Mouse (Mus musculus) gastrocnemius, postnatal 14 days (tissue): Measurements from ENCODE around the gene Ezr. TPM values are rescaled to one million over a fixed set of nuclear protein-coding genes. Genes with fewer than 3 reads are reported as not detected.
"Not testable (repeated sequence)": the region's sequence is repeated elsewhere in the genome, so short reads cannot be mapped to it uniquely, and the experiment has no call there.

Source experiments
- DNase-seq: peaks from one replicate; pipeline ENCODE4 v3.0.0; 2021; ENCODE audit warnings: mixed read lengths
- intact Hi-C: fragments of 180-260 bp; cut with DNase I; formaldehyde crosslinking; loops from one replicate; pipeline ENCODE4 v1.15.1; 2025; ENCODE audit warnings: low total_unique reads
- total RNA-seq, 2 experiments: library from RNA; stranded (reverse); gene quantifications; 2 replicates each; pipeline ENCODE4 v1.2.3; 2021

The Ezr gene
- total RNA-seq, 2 experiments from 2014 or later: 10.3 to 16.5 TPM

DNA sequence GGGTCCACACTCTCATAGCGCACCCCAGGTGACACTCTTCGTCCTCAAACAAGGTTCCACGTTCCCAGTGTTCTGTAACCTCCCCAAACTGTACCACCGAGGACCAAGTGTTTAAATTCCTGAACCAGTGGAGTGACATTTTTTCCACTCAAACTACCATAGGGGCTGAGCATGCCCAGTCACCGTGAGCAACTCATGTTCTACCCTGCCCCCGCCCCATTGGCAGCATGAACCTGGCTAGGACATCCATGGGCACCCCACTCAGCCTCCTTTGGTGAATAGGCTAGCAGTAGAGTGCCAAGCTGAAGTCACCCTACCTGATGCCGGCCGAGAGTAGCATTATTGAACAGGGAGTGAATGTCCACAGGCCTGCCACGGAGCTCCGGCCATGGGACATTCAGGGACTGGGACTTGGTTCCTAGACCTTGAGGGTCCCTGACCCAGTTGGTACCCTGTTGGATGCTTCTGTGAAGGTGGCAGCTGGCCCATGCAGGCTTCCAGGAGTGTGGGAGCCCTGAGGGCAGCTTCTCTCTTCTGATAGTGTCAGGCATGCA is 49.2 kb downstream of the Ezr start:
- DNase-seq: no peak
- intact Hi-C loops: no loop called here

- intact Hi-C loops: no loop called here
- no peak for DNase-seq
Measured at GRCm38 (mm10) chr17:6732665-6733064, 49.9 kb downstream of the Ezr start.

- intact Hi-C loops: no loop called here
- no peak for DNase-seq
Measured at GRCm38 (mm10) chr17:6731634-6732033, 51.0 kb downstream of the Ezr start.

- DNase-seq: no peak
Measured at GRCm38 (mm10) chr17:6731132-6731531, 51.5 kb downstream of the Ezr start.

DNA sequence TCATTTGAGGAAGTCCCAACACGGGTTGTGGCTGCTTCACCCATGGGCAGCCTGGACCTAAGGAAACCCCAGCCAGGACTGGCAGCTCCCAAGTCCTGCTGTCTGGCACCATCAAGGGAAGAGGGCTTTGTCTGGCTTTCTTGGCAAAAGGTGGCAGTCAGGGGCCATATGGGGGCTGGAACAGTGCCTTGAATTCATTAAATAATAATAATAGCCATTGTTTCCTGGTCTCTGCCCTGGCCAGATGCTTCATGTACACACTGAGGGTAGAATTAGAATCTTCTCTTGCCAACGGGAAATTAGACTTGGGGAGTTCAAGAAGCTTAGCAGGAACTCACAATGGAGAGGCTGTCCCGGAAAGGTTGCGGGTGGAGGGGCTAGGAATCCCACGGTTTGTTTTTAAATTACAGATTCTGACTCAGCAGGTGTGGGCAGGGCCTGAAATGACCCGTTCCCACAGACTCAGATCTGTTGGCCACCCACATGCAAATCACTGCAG is 53.3 kb downstream of the Ezr start:
- DNase-seq: no peak
- intact Hi-C loops: no loop called here

More at GRCm38 (mm10) chr17:6731132-6731531, 51.5 kb downstream of the Ezr start:
- intact Hi-C loops: no loop called here

DNA sequence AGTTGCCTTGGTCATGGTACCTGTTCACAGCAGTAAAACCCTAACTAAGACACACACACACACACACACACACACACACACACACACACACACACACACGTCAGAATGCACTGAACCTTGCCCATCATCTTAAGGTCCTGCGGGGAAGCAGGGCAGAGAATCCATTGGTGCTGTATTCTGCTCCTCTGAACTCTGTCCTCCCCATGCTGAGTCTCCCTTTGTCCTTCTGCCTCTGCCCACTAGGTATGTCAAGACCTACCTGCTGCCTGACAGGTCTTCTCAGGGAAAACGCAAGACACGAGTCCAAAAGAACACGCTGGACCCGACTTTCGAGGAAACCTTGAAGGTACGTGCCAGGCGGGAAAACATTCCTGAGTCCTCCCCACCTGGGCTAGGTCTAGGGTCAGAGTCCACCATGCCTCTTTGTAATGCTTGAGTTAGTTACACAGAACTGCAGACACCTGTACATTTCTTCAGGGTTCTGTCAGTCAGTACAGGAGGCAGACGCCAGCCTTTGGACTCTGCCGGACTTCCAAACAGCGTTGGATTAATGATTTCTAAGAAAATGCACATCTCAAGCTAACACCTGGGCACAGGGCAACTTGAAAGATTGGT is 54.5 kb downstream of the Ezr start:
- no peak for DNase-seq
- intact Hi-C loops: no loop called here

DNA sequence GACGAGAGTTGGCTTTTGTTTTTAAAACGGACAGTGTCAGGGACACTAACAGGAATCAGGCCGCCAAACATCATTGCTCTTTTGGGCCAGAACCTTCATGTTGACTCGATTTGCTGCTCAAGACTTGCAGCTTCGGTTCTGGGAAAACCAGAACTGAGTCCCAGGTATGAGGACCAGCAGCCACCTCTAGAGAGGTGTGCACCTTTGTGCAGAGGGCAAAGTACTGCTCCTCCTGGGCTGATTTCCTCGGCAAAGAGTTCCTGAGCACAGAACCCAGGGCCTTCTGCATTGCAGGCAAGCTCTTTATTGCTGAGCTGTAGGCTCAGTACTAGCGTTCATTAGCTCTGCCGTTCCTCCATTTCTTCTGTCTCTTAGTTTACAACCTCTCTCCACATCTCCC is 68.6 kb downstream of the Ezr start:
- intact Hi-C loops, DNase-seq: not testable (repeated sequence)

GRCm38 (mm10) chr17:6713483-6713882 is 69.1 kb downstream of the Ezr start:
- DNase-seq, intact Hi-C loops: not testable (repeated sequence)

DNA sequence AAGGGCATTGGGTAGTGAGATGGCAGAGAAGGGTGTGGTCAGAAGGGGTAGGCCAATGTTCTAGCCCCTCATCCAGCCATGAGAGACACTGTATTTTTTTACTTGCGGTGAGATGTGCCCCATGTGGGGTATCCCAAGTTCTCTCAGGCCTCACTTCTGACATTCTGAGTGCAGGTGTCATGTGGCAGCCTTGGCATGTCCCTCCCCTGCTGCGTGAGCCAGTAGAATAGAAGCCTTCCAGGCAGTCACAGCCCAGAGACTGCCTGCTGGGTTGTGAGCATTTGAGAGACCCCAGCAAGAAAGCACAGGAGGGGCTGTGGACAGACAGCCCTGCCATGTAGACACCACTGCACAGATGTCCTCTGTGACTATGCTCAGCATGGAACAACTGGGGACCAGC is 74.4 kb downstream of the Ezr start:
- DNase-seq, intact Hi-C loops: not testable (repeated sequence)

GRCm38 (mm10) chr17:6707422-6707821 is 75.2 kb downstream of the Ezr start:
- intact Hi-C loops, DNase-seq: not testable (repeated sequence)

DNA sequence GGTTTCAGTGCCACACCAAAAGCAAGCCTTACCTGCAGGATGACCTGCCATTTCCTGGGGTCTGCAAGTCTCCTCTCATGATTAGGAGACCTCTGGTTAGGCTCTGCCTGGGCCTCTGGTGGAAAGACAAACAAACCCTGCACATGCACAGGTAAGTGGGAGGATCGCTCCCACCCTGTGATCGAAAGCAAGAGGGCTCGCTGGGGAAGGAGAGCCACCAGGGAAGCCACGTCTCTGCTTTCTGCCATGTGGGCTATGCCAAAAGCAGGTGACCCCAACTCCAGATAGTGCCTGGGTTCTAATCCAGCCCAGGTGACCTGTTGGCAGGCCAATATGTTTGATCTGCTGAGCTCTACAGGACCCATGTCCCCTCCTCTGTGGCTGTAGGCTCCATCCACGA is 76.1 kb downstream of the Ezr start:
- intact Hi-C loops: not testable (repeated sequence)

GRCm38 (mm10) chr17:6703381-6704270 is 79.0 kb downstream of the Ezr start:
- intact Hi-C loops, DNase-seq: not testable (repeated sequence)

More for the DNA sequence above, 76.1 kb downstream of the Ezr start:
- not testable (repeated sequence) for DNase-seq

DNA sequence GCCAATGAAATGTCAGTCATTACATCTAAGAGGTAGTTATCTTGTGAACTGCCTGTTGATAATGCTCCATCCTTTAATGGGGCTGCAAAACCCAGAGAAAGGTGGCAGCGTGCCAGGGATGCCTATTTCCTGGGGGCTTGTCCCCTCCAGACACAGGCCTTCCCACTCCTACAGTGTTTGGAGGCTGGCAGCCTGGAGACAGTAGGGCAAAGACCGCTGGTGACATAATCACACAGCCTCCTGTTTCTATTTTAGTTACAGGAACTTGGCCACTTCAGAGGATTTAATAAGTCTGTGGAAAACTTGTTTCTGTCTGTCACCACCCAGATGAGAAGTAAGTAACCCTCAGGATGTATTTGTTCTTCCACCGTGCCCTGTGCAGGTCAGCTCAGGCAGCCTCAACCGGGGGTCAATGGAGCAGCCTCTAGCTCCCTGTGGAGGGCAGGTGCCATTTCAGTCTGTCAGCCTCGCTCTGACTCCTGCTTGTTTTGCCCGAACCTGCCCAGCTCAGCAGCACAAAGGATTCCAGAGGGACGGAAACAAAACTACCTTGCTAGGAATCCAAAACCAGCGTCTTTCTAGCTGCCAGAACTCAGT is 79.9 kb downstream of the Ezr start:
- intact Hi-C loops, DNase-seq: not testable (repeated sequence)

DNA sequence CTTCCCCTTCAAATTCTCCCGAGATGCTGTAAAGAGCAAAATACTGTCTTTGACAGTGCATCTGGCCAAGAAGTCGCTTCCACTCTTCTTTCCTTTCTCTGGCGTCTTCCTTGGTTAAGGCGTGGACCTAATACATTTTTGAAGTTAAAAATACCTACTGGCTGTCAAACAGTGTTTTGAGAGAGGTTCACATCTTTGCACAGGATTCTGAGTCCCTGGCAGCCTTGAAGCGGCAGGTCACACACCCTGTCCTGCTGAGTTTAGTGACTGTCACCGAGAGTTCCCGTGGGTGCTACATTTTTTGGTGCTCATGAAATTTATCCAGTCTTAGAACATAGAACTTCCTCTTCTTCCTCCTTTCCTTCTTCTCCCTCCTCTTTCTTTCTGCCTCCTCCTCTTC is 82.5 kb downstream of the Ezr start:
- DNase-seq, intact Hi-C loops: not testable (repeated sequence)

DNA sequence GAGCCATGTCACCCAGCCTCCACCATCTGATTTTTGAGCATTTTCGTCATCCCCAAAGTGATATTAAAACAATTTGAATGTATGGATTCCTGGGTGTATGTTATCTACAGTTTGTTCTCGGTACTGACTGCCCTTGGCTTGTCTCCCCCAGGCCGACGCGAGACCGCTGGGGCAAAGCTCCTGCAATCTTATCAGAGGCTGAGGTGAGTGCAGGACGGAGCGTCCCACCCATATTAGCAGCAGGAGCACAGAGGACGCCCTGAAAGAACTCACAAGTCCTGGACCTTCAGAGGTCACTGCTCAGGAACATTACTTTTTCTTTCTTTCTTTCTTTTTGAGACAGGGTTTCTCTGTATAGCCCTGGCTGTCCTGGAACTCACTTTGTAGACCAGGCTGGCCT is 83.1 kb downstream of the Ezr start:
- DNase-seq, intact Hi-C loops: not testable (repeated sequence)

GRCm38 (mm10) chr17:6697224-6697775 is 85.3 kb downstream of the Ezr start:
- intact Hi-C loops: not testable (repeated sequence)
- peak; percentile 37 for DNase-seq

- DNase-seq, intact Hi-C loops: not testable (repeated sequence)
Measured at GRCm38 (mm10) chr17:6696521-6696920, 86.1 kb downstream of the Ezr start.

GRCm38 (mm10) chr17:6695712-6696111 is 86.9 kb downstream of the Ezr start:
- DNase-seq, intact Hi-C loops: not testable (repeated sequence)

DNA sequence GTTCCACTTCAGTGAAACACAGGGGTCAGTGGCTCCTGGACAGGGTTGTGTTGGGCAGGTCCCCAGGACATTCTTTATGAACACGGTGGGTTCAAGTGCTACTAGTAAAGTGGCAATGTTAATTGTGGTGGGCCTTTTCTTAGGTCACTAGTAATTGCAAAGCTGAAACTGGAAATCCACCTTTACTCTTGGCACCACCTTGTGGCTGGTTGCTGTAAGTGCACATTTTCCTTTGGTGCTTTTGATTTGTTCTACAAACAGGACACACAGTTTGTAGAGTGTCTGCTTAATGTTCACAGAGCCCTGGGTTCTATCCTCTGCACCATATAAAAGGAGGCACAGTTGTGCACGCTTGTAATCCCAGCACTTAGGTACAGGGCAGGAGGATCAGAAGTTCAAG is 91.0 kb downstream of the Ezr start:
- intact Hi-C loops: not testable (repeated sequence)
- peak; percentile 78 for DNase-seq
